Mouse (Mus musculus): Measurements from ENCODE around the gene Myadm. TPM values are rescaled to one million over a fixed set of nuclear protein-coding genes. Genes with fewer than 3 reads are reported as not detected.
A peak's percentile ranks its signal among the peaks of the same experiment; 100 is the strongest.
"Not testable (repeated sequence)": the region's sequence is repeated elsewhere in the genome, so short reads cannot be mapped to it uniquely, and the experiment has no call there.

The Myadm gene
- polyA plus RNA-seq, 1 experiment from 2014 or later, result 40.7 TPM

DNA sequence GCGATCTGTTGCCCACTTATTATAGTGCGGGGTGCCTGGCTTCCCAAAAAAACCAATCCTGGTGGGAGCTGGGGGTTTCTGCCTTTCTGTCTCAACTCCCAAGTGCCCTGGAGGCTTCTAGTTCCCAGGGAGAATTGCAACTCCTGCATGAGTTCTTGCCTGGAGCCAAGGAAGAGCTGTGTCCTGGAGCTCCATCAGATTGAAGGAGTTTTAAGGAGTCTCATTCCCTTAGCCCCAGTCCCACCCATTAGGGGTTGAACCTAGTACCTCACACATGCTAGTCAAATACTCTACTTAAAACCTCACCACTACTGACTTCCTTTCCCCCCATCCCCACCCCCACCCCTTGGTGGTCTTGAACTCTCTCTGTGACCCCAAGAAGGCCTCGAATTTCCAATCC is 2.9 kb downstream of the Myadm start:
- Histone ChIP-seq H3K9ac (no peak overlapping the region), H3K4me1 (replicated peaks) (peaks cover 37% of the 10 kb centered on the region), H3K27me3 (no peaks in the 10 kb centered on the region), H3K36me3 (peaks cover 16% of the 10 kb centered on the region), H3K27ac (replicated peaks) (no peak overlapping the region), H3K4me2 (peak overlapping the region; percentile 65), H3K9me3 (no peaks in the 10 kb centered on the region), H3K4me3 (no peak overlapping the region)
- 74% methylated on average over 3 of the region's 3 CpGs for WGBS
- ATAC-seq (ENCODE audit: low FRiP score, low read depth), result no peak

DNA sequence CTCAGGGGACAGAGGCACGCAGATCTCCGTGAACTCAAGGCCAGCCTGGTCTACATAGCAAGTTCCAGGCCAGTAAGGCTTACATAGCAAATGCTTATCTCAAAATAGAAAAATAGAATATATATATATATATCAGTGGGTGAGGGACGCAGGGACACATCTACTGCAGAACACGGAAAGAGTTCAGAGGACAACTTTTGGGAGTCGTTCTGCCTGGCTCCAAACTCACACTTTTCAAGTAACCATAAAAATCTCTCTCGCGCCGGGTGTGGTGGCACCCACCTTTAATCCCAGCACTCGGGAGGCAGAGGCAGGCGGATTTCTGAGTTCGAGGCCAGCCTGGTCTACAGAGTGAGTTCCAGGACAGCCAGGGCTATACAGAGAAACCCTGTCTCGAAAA is 3.4 kb downstream of the Myadm start:
- ATAC-seq (ENCODE audit: low FRiP score, low read depth); H3K27ac ChIP-seq (replicated peaks); H3K9ac ChIP-seq; H3K27me3 ChIP-seq; H3K4me3 ChIP-seq; H3K9me3 ChIP-seq: not testable (repeated sequence)
- peaks cover 21% of the 10 kb centered on the region for H3K36me3 ChIP-seq
- 78% methylated on average over 12 of the region's 12 CpGs for WGBS
- H3K4me1 ChIP-seq (replicated peaks), result peaks cover 37% of the 10 kb centered on the region
- peak overlapping the region; percentile 47; the same call in 1 of the 2 replicates for H3K4me2 ChIP-seq

DNA sequence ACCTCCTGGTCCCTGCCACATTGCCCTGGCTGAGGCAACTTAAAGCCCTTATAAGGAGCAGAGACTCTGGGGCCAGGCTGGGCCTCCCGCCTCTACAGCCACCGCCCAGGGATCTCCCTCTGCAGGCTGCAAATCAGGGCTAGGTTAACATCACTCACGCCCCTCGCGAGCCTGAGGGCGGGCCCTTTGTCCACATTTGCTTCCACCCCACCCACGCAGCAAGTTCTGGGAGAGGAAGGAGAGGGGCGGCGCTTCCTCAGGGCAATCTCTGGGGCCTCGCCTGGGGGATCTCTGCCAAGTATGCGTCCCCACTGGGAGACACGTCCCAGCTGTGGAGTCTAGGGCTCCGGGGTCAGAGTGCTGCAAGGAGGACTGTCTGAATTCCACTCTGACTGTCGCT is 3.9 kb downstream of the Myadm start:
- Histone ChIP-seq H3K36me3 (peaks cover 26% of the 10 kb centered on the region), H3K27ac (replicated peaks) (no peak overlapping the region), H3K4me1 (replicated peaks) (peaks cover 37% of the 10 kb centered on the region), H3K9me3 (no peaks in the 10 kb centered on the region), H3K4me3 (peak overlapping the region; percentile 24), H3K4me2 (peak overlapping the region; percentile 47), H3K9ac (no peak overlapping the region), H3K27me3 (no peaks in the 10 kb centered on the region)
- ATAC-seq (ENCODE audit: low FRiP score, low read depth), result no peak
- 5% methylated on average over 14 of the region's 14 CpGs for WGBS

DNA sequence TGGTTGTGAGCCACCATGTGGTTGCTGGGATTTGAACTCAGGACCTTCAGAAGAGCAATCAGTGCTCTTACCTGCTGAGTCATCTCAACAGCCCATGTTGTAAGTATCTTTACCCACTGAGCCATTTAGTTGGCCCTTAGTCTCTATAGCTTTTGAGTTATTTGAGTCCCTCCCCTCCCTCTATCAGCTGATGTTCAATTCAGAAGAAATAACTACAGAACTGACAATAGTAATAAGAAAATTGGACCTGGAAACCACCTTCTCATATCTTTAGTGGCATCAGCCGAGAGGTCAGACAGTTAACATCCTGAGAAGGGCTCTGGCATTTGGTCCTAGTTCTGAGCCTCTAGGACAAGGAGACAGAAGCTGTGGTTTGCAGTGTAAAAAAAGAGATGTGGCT is 5.9 kb downstream of the Myadm start:
- no peak overlapping the region for H3K4me3 ChIP-seq
- no peaks in the 10 kb centered on the region for H3K27me3 ChIP-seq
- H3K36me3 ChIP-seq, result peaks cover 32% of the 10 kb centered on the region
- no peak for ATAC-seq (ENCODE audit: low FRiP score, low read depth)
- no peaks in the 10 kb centered on the region for H3K9me3 ChIP-seq
- H3K4me1 ChIP-seq (replicated peaks), result peaks cover 36% of the 10 kb centered on the region
- WGBS, result 94% methylated on average over 1 of the region's 1 CpGs
- no peak overlapping the region for H3K4me2 ChIP-seq
- H3K27ac ChIP-seq (replicated peaks), result no peak overlapping the region
- H3K9ac ChIP-seq, result no peak overlapping the region

DNA sequence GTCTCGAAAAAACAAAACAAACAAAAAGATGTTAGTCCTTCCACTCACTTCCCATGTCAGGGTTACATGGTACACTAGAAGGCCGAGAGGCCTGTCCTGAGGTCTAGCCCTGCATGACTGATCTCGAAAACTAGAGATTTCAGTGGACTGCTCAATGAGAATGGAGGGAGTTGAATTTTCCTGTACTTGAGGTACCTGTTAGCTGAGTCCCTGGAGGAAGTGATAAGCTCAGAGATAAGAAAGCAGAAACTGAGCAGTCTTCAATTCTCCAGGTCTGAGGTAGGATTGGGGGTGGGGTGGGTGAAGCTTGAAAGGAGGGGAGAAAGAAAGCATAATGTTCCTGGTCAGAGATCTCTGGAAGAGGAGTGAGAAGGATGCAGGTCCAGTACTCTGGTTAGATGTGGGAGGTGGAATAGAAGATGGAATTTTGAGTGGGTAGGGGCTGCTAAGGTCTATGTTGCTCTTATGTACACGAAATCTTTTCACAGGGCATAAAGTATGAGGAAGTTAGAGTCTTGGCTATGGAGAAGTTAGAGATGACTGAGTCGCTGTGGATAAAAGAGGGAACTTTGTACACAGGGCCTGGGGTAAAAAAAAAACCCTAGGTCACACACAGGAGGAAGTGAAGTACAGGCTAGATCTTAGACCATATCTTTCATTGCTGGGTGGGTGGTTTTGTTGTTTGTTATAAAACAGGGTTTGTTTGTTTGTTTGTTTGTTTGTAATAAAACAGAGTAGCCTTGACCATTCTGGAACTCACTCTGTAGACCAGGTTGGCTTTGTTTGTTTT is 6.6 kb downstream of the Myadm start:
- Histone ChIP-seq H3K9ac (no peak overlapping the region), H3K9me3 (no peaks in the 10 kb centered on the region), H3K4me1 (replicated peaks) (peaks cover 28% of the 10 kb centered on the region), H3K4me3 (no peak overlapping the region), H3K36me3 (peaks cover 32% of the 10 kb centered on the region), H3K4me2 (no peak overlapping the region), H3K27ac (replicated peaks) (no peak overlapping the region), H3K27me3 (no peaks in the 10 kb centered on the region)
- no peak for ATAC-seq (ENCODE audit: low FRiP score, low read depth)
- 91% methylated on average over 5 of the region's 5 CpGs for WGBS

DNA sequence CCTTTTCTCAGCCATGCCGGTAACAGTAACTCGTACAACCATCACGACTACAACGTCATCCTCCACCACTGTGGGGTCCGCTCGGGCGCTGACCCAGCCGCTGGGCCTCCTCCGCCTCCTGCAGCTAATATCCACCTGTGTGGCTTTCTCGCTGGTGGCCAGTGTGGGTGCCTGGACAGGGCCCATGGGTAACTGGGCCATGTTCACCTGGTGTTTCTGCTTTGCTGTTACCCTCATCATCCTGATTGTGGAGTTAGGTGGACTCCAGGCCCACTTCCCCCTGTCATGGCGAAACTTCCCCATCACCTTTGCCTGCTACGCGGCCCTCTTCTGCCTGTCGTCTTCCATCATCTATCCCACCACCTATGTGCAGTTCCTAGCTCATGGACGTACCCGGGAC is 7.8 kb downstream of the Myadm start:
- peaks cover 32% of the 10 kb centered on the region for H3K36me3 ChIP-seq

DNA sequence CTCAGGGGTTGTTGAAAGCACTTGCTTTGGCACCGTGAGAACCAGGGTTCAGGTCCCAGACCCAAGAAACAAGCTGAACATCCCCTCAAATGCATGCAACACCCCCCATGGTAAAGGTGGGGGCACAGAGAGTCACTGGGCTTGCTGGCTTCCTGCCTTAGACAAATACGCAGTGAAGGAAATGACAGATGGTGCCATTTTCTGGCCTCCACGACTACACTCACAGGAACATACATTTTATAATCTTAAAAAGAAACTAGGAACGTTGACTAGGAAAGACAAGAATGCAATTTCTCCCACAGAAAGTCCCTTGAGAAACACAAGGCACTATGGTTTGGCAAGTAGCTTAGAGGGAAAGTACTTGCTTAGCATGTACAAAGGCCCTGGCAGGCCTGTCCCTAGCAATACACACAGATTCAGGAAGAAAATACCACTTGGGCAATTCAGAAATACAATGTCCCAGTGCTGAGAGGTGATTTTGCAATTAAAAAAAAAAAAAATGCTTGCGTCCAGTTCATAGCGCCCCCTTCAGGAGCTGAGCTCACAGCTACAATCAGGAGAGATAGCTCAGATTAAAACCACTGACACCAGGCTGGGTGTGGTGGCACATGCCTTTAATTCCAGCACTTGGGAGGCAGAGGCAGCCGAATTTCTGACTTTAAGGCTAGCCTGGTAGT is 11.2 kb downstream of the Myadm start:
- ATAC-seq (ENCODE audit: low FRiP score, low read depth), result no peak
- 57% methylated on average over 7 of the region's 7 CpGs for WGBS
- peaks cover 12% of the 10 kb centered on the region; the same call in 1 of the 2 replicates for H3K27me3 ChIP-seq

More for the DNA sequence above, 7.8 kb downstream of the Myadm start:
- no peak for ATAC-seq (ENCODE audit: low FRiP score, low read depth)
- WGBS, result 96% methylated on average over 16 of the region's 16 CpGs
- Histone ChIP-seq H3K4me1 (replicated peaks) (peaks cover 17% of the 10 kb centered on the region), H3K9ac (no peak overlapping the region), H3K27ac (replicated peaks) (no peak overlapping the region), H3K9me3 (no peaks in the 10 kb centered on the region), H3K27me3 (peaks cover 8% of the 10 kb centered on the region; the same call in 1 of the 2 replicates), H3K4me3 (no peak overlapping the region), H3K4me2 (no peak overlapping the region)

DNA sequence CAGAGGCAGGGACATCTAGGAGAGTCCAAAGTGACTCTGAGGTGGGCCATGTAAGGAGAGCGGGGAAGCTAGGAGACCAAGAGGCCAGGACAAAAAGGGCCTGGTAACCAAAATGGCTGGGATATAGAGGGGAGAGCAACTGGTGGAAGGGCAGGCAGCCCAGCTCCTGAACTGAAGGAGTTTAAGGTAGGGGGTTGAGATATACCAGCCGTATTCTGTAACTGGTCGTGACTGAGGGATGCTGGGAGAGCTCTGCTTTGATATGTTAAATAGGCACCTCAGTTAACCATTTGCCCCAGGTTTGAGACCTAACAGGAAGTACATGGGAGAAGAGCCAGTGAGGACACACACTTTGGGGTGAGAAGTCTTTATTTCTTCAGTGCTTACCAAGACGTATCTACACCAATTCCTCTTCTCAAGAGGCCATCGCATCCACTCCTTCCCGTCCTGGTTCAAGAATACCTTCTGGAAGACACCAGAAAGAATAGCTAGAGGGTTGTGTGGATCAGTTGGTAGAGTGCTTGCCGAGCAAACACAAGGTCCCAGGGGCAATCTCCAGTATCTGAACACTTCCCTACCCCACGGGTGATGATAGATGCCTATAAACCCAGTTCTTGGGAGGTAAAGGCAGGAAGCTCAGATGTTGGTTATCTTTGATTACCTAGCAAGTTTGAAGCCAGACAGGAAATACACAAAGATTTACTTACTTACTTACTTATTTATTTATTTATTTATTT is 12.2 kb downstream of the Myadm start:
- WGBS, result 70% methylated on average over 8 of the region's 8 CpGs

More for the DNA sequence above, 11.2 kb downstream of the Myadm start:
- Histone ChIP-seq H3K27ac (replicated peaks) (no peak overlapping the region), H3K9ac (no peak overlapping the region), H3K4me2 (no peak overlapping the region), H3K4me3 (no peak overlapping the region), H3K36me3 (peaks cover 22% of the 10 kb centered on the region), H3K4me1 (replicated peaks) (peaks cover 36% of the 10 kb centered on the region), H3K9me3 (no peaks in the 10 kb centered on the region)

DNA sequence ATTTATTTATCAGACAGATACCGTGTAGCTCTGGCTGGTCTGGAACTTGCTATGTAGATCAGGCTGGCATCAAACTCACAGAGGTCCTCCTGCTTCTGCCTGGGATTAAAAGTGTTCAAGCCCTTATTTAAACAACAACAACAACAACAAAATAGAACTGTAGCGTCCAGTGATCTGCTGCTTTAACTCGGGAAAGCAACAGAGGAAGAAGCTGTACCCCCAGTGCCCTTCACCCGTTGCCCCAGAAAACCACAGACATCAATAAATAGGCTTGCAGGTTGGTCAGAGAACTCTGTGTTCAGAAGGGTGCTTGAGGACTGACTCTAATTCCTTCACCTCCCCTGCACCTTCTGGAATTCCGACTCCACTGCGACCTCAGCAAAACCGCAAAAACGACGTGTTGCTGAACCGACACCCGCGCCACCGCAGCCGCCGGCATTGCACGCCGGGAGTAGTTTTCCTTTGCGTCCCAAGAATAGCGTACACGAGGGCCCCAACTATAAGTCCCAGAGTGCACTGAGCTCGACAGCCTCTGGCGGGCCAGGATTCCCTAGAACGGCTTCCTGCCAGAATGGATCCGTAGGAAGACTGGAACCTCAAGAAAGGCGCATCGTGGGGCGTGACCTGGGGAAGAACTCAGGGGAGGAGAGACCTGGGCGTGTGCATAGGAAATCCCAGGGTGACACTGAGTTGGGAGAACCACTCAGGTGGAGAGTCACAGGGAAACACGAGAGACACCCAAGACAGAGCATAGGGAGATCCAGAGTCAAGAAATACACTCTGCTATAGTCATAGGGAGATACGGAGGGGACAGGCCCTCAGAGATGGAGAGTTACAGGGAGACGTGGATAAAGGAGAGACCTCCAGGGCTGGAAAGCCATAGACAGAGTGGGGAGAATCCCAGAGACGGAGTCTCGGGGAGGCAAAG is 13.0 kb downstream of the Myadm start:
- peak overlapping the region; percentile 48 for H3K4me3 ChIP-seq
- H3K27me3 ChIP-seq, result peaks cover 25% of the 10 kb centered on the region; the same call in 1 of the 2 replicates
- peak; percentile 33 for ATAC-seq (ENCODE audit: low FRiP score, low read depth)
- 6% methylated on average over 33 of the region's 33 CpGs for WGBS
- peak overlapping the region; percentile 96 for H3K4me2 ChIP-seq
- H3K4me1 ChIP-seq (replicated peaks), result peaks cover 37% of the 10 kb centered on the region
- H3K36me3 ChIP-seq, result peaks cover 16% of the 10 kb centered on the region
- peak overlapping the region; percentile 12; the same call in 1 of the 2 replicates for H3K9ac ChIP-seq
- no peak overlapping the region for H3K27ac ChIP-seq (replicated peaks)
- H3K9me3 ChIP-seq, result no peaks in the 10 kb centered on the region

More for the DNA sequence above, 12.2 kb downstream of the Myadm start:
- peaks cover 22% of the 10 kb centered on the region for H3K36me3 ChIP-seq
- no peaks in the 10 kb centered on the region for H3K9me3 ChIP-seq
- H3K27me3 ChIP-seq, result peaks cover 20% of the 10 kb centered on the region; the same call in 1 of the 2 replicates
- no peak overlapping the region for H3K9ac ChIP-seq
- no peak overlapping the region for H3K27ac ChIP-seq (replicated peaks)
- no peak overlapping the region for H3K4me3 ChIP-seq
- no peak overlapping the region for H3K4me2 ChIP-seq
- no peak for ATAC-seq (ENCODE audit: low FRiP score, low read depth)
- peaks cover 37% of the 10 kb centered on the region for H3K4me1 ChIP-seq (replicated peaks)

DNA sequence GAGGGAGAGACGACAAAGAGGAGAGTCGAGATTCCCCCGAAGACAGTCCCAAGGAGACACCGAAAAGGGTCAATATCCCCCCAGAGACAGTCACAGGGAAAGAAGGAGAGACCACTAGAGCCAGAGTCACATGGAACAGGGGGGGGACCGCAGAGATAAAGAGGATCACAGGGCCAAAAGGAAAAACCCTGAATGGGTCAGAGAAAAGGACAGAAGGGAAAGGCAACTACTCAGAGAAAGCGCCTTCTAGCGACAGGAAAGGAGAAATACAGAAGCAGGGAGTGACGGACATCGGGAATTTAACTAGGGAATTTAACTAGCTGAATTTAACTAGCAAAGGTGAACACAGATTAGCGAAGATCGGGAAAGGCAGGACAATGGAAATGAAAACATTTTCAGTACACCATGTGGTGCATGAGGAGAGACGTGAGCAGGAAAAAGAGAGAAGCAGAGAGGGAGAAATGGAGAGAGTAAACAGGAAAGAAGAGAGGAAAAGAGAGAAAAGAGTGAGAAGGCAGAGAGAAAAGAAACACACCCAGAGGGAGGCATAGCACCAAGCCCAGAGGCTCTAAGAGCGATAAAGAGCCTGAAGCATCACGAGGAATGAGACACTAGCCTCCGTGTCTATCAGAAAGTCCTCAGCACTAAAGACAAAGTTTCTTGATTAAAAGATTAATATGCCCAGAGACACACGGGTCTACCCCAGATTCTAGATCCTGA is 13.8 kb downstream of the Myadm start:
- Histone ChIP-seq H3K4me1 (replicated peaks) (peaks cover 37% of the 10 kb centered on the region), H3K27ac (replicated peaks) (no peak overlapping the region), H3K4me3 (peak overlapping the region; percentile 48), H3K4me2 (peak overlapping the region; percentile 96), H3K9me3 (no peaks in the 10 kb centered on the region), H3K27me3 (peaks cover 28% of the 10 kb centered on the region; the same call in 1 of the 2 replicates), H3K36me3 (peaks cover 7% of the 10 kb centered on the region), H3K9ac (peak overlapping the region; percentile 52)
- WGBS, result under 1% methylated on average over 16 of the region's 16 CpGs
- peak; percentile 32 for ATAC-seq (ENCODE audit: low FRiP score, low read depth)

All from hindbrain, embryonic 15.5 days (tissue).